Mouse (Mus musculus): ENCODE measurements around the gene Sars2.

DNA sequence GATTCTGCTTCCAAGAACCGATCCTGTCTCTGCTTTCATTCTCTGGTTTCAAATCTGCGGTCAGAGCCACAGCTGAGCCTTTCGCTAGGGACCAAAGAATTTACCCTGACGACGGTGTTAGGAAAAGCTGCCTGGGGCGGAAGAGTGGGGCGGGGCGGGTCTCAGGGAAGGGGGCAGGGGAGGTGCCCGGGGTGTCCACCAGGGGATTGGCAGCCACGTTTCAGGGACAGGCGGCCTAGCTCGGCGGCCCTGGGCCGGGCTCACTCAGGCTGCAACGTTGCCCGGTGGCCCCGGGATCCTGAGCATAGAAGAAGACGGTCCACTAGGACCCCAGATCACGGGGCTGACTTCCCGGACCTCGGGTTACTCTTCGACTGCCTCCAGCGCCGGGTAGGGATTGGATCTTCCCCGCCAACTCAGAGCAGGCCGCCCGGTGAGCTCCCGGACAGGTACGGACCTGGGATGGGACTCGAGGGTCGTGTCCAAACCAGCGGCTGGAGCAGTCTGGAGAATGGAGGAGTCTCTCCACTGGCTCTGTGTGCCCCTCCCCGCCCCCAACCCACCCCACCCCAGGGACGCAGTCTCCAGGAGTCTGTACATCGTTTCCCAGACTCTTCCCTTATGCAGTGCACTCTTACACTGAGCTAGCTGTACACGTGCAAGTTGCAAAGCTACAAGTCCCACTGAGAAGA, 25.1 kb upstream of the Sars2 start, which contains the start of gene Fbxo17:
- TF ChIP-seq POLR2A (IDR thresholded peaks at IDR 0.05; ENCODE audit: control insufficient read depth, extremely low read depth, insufficient read depth, low read length, poor library complexity) (no peak), CTCF (IDR thresholded peaks at IDR 0.05; ENCODE audit: borderline replicate concordance, control insufficient read depth, extremely low read depth, insufficient read depth, low read length, poor library complexity) (0 out of 2 replicates have a peak, but pooled peaks have one; percentile 39)

Data from thymus, adult 2 months (tissue).